Mouse (Mus musculus) urinary bladder, adult 2 months (tissue): ENCODE measurements at regions not wholly inside any gene's neighbourhood (a gene's known extent, or its start where the extent isn't known, plus 50 kb on each side); places are given as distances from the start of the nearest gene placed in this dataset.
A peak's percentile ranks its signal among the peaks of the same experiment; 100 is the strongest.

Experiments
- DNase-seq: peaks from one replicate; pipeline ENCODE4 v3.0.0; 2022; ENCODE audit warnings: low spot score

DNA sequence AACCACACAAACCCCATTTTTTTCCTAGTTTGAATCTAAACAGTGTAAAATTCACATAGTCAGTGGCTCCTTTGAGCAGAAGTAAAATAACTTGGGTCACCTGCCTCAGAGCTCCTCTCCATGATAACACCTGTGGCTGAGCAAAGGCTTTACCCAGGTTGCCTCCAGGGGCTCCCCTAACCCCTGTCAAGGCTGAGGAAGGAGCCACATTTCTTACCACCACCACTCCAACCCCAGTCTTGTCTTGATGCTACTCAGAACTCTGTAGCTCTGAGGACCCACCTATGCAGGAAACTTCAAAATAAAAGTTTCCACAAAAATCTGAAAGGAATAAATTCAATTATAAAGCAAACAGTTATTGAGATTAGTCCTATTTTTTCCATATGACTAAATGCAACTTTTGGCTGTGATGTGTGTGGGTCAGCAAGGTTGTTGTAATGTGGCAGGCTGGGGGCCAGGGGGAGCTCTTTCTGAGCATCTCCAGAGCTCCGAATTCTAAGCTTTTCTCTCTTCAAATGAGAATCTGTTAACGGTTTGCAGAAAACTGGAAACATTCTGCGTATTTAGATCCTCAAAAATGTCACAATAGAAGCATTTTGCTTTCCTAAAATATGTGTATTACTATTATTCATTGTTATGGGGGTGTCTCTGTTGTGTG is 159.0 kb upstream of the Dusp10 start:
- no peak for DNase-seq

DNA sequence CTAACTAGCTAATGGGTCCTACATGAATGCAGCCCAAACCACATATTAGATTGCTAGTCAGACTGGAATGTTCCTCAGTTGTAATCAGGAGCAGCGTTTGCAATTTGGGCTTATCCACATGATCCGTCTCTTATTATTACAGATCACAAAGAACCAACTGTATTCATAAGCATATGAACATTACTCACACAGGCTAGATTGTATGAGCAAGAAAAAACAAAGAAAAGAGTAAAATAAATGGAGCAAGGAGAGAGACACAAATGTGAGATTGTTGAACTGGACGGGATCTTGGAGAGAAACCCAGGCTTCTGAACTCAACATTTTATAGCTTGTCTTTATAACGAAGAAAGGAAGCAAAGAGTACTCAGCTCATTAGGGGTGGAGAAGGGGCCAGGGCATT is 148.0 kb upstream of the Dusp10 start:
- no peak for DNase-seq

DNA sequence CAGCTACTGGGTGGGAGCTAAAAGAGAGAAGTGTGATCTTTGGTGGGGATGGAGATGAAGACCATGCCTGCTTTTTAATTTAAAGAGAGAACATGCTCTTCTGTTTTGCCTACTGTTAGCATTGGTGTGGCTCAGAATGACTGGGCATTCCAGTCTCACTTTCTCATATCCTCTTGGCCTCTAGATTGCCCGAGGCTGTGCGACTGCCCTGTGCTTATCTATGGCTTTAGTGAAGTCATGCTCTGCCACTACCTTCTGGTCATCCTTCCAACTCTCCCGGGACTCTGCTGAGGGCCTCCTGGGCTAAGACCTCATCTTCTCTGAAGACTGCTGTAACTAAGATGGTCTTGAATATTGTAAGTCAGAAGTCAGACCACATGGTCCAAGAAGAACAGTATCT is 147.5 kb upstream of the Dusp10 start:
- no peak for DNase-seq

DNA sequence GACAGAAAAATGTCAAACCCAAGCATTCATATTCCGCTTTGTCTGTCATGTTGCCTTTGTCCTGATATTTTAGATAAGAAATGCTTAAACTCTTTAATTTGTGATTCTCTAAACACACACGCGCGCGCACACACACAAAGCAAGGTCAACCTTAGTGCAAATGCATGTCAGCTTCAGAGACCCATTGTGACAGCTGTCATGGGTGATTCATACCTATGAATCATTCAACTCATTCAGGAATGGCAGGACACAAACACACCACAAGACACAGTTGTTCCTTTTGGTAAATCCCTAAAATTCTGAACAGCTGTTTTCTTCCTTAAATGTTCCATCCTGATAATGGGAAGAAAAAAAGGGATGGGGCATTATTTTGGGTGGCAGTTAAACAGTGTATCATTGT is 144.1 kb upstream of the Dusp10 start:
- no peak for DNase-seq

DNA sequence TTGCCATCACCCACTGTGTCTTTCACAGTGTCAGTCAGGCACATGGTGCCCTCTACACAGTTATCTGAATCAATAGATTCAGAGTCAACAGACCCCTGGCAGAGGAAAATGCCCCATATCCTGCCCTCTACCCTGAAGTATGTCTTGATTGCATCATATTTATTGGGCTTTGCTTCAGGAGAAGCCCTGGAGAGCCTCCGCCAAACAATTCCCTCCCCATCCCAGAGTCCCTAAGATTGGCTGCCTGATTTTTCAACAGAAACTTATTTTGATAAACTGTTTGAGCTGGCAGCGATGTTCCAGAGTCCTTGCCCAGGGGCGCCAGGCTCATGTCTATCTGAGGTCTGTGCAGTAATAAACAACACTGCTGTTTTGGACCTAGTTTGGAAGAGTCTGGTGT is 117.2 kb upstream of the Dusp10 start:
- no peak for DNase-seq

DNA sequence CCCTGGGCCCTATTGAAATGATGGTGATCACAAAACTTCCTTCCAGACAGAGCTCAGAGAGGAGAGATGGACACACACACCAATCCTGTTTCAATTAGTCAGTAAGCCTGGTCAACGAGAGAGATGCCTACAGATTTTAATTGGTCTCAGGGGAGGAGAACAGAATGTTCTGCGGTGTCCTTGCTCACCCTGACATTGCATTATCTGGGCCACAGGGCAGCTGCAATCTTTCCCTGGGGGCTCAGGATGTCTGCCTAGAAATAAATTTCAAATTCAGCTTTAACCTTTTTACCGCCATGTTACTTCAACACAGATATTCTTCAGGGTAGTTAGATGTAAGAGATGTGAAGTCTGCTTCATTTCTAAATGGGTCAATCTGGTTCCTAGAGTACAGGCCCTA is 115.0 kb upstream of the Dusp10 start:
- no peak for DNase-seq

DNA sequence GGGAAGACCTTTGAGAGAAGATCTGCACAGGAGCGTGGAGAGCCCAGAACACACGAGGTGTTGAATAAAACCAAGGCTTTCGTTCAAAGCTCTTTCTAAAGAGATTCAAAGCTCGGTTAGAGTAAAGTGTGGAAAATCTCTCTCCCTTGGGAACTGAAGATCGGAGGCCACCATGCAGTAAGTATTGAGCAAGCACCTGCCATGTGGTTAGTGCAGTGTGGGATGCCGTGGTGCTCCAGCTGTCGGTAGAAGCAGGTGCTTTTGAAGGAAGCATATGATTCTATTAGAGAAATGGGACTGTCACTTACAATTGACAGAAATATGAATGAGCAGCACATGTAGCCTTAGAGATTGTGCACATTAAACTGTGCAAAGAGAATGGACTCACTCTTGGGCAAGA is 108.5 kb upstream of the Dusp10 start:
- DNase-seq = no peak

DNA sequence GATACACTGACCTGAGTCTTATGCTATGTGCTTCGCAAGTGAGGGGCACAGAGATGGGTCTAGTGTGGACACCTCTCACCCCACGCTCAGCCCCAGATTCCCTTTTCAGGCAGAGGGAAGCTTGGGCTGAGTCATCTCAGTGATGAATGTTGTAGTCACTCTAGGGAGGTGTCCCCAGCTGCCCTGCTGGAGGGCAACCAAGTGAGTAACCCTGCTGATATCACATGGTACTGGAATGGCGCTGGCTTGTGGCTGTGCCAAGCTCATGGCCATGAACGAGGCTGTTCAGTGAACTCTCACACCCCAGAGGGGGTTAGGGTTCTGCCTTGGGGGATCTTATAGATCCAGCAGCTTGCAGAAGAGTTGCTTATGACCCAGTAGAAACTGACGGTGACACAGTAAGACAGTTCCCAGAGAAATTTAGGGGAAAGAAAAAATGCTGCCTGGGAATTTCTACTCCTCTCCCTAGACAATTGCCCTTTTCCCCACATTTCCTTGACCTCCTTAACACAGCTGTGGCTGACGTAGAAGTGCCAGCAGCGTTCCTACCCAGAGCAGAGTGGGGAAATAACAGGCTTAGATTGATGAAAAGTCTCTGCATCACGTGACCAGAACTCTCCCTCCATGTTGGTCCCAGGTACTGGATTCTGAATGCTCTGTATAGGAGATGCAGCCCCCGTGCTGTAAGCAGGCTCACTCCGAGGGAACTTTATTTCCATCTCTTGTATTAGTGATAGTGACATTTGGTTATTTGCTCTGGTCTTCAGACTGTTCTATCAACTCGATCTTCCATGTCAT is 107.6 kb upstream of the Dusp10 start:
- peak; percentile 31 for DNase-seq

DNA sequence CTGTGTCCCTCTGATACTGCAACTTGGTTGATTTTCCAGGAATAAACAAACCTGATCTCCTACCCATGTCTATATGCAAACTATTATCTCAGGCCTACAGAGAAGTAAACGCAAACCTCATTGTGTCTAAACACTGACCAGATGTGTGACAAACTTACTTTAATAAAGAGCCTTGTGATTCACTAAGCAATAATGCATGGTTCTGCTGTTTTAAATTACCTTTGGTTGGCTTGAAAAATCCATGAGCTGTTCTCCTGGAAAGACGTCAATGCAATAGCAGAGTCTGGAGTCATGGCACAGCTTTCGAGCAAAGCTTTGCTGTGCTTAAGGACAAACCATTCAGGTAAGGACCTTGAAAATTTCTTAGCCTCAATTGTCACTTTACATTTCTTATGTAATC is 95.4 kb upstream of the Dusp10 start:
- DNase-seq = no peak

DNA sequence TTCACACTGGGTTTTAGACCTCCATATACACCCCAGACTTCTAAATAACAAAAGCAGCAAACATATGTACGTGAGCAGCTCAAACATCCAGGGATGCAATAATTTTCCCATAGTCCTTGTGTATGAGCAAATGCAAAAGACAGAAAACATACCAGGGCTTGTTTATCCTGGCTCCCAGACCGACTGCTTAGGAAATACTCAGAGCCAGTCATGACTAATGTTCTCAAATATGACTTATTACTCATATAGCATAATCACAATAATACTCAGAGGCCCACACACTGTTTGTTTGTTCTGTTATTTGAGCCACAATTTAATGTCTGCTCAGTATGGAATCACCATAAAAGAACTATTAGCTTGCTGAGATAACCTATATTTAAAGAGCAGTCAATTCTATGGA is 91.8 kb upstream of the Dusp10 start:
- no peak for DNase-seq

DNA sequence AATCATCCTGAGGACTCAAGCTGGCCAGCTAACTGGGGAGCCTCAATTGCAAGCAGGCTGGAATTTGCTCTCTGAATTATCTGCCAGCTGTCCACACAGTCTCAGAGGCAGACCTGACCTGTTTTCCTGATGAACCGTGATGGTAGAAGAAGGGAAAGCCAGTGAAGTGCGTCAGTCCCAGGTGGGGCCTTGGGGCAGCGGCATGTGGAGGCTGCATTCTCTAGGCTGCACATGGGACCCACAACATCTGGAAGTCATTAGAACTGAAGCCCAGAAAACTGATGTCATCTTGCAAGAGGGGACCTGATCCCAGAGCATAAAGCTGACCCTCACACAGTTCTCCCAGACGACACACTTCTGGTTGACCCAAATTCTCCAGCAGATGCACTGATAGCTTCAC is 84.6 kb upstream of the Dusp10 start:
- DNase-seq = no peak

DNA sequence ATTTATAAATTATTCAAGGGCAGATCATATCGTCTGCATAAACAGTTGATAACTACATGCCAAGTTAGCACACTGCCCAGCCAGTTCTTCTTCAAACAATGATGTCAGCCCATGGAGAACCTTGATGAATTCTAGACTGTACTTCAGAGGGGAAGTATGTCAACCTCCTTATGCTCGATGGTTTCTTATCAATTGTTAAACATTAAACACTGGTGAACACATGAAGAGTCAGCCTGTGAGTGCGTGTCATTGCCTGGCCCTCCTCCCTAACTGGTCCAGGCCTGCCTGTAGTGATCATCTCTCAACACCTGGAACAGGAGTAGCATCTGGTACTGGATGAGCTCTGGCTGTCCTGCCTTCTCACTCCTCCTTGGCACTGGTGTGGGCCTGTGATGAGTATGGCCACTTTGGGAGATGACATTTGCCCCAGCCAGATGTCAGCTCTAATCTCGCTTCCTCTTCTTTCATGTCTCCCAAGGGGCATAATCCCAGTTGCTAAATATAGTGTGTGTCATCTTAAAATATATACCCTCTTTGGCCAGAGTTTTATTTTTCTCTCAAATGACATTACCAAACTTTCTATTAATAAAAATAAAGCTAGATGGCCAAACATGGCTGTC is 82.6 kb upstream of the Dusp10 start:
- DNase-seq = no peak

DNA sequence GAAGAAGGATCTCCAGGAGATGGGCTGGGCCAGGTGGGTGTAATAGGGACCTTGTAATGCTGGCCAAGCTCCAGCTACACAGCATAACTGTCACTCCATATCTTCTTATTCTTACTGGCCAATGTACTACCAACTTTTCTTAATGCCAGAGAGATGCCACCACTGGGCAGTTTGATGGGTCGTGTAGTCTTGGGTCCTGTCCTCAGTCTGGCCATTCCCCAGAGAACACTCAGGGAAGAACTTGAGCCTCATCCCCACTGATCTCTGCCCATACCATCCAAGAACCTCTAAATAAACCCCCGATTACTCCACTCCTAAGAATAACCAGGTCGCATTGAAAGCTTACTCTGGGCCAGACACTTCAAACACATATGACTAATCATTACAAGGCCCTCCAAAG is 82.0 kb upstream of the Dusp10 start:
- DNase-seq = no peak

DNA sequence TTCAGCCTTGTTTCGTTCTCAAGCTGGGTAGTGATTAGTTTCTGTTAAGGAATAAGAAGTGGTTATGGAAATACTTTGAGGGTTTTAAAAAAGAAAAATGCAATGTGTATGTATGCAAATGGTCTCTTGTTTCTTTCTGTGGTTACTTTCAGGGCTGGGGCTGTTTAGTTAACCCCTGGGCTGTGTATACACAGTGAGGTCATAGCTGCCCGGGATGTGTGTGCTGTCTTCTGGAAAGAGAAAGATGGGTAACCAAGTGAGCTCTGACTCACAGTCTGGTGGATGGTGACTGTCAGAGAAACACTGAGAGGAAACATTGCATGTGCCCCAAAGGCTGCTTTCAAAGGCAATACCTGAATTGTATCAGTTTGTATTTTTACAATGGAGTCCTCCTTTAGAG is 79.3 kb upstream of the Dusp10 start:
- no peak for DNase-seq

DNA sequence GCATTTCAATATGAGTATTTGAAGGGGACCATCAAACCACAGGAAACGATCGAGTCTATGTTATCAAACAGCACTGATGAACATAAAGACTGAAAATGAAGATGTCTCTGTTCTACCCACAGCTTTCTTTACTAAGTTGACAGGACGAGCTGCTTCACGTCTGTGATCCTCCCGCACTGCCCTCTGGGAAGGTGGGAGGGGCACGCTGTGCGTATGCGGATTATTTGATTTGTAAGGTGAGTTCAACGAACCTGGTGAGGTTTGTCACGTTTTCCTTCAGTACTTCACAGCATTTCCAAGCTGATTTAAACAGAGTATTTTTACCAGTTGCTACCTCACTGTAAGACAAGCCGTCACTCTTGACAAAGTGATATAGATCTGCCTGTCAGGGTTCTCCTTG is 75.9 kb upstream of the Dusp10 start:
- DNase-seq = no peak

DNA sequence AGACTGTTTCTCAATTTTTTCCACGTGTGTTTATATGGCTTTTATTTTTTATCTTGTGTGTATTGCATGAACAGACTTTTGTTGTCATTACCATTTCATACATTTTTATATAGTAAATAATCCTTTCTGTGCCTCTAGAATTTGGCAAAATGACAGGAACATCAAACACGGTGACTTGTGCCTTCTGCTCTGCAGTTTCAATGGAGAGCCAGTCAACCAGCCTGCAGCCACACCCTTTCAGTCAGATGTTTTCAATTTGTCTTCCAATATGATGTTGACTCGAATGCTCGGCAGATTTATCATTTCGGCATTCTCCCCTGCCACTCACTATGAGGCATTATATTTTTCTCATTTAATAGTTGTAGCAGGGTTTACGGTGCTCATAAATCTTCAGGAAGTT is 74.7 kb upstream of the Dusp10 start:
- DNase-seq = no peak

DNA sequence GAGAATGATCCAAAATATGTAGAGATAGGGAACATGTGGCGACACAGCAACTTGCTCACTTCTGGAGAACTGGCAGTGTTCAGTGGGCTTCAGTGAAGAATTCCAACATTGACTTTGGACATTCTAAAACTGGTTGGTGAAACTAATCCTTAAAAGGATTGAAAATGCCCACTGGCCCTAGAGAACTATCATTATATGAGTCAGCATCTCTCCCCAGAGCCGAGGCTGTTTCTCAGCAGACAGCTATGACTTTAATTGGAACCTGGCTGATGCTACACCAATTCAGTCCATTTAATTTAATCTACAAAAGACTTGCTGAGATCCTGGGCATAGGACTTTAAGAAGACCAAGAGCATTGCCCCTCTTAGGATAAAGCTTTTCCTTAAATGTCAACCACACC is 72.4 kb upstream of the Dusp10 start:
- no peak for DNase-seq

DNA sequence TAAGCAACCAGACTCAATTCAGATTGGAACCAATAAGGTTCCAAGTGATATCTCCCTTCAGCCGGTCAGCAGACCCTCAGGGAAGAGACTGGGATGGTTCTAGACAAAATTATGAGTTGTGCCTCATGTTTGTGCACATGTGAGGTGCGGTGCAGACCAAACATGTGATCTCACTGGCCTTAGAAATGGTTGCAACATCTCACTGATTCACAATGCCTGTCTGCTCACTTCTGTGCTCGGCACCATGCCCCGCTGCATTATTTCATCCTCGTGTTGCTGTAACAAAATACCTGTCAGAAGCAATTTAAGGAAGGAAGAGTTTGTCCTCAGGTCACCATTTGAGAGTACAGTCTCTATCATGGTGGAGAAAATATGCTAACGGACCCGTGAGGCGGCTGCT is 66.9 kb upstream of the Dusp10 start:
- no peak for DNase-seq

DNA sequence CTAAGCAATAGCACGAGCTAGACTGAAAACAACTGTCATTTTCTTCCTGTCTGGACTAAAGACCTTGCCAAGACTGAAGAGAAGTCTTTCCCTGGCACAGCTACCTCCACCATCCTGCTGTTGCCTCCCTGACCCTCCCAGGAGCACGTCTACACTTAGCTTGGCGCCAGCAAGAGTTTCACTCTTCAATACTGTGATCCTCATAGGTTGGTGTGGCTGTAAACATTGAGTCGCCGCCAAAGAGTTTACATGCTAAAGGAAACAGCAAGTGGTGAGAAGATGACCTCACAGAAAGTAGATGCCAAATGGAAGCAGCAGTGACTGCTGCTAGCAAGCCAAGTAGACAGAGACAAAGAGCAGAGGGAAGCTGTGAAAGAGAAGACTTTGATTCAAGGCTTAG is 66.0 kb upstream of the Dusp10 start:
- DNase-seq = no peak

DNA sequence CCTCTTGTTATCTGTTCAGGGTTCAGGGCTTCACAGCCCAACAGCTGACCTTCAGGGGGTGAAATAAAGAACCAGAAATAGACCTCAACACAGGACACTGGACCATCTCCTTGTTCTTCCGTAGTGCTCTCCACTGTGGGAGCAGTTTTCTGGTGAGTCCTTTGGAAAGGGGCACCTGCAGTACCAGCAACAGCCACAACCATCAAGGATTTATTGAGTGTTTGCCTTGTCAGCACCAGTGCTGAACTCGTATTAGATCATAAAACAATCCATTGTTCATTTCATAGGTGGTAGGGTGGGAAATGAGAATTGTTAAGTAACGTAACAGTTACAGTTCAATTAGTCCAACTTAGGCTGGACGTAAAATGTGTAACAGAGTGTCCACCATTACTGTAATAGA is 63.9 kb upstream of the Dusp10 start:
- no peak for DNase-seq

DNA sequence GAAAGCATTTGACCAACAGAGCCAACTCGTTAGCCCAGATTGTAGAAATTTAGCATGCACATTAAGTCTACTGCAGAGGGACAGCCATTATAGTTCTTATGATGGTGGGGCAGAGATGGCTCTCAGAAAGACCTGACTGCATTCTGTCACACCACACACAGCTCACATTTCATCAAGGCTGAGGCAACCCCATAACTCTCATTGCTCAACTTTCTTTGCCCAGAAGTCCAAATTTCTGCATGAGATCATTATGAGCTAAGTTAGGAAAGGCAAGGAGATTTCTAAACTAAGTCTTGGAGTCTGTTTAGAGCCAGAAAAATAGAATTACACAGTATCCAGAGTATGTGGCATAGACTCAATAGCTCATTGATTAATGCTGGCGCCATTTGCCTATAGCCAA is 59.0 kb upstream of the Dusp10 start:
- DNase-seq = no peak

DNA sequence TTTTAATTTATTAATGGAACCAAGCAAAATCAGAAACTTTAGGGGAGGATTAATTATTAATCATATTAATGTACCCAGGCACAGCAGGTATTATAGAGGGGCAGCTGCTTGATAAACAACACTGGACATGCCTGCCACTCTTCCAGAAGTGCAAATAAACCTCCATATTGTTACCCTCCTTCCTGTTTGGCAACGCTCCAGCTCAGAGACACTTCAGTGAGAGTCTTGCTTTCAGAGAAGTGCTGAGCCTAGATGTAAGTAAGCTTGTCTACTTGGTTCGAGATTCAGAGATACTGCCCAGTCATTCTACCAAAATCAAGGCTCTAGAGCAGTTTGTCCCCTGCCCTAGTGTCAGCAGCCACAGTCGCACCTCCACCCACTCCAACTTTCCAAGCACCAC is 56.7 kb upstream of the Dusp10 start:
- no peak for DNase-seq

DNA sequence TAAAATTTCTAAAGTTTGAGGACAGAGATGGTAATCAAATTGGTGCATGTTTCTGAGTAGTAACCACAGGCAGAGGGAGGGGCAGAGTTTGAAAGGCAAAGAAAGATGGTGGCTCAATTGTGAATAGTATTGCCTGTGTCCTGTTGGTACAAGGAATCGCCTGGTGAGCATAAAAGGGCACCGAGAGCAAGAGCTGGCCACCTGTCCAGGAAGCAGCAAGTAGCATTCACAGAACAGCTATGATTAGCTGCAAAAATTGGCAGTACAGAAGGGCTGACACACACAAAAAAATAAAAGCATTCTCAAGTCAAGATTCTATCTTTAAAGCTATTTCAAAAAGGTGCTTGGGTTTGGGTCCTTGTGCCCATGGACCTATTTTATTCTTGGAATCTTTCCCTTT is 51.7 kb upstream of the Dusp10 start:
- DNase-seq = no peak
